Mouse (Mus musculus) MEL (cell line): ENCODE results near the gene Limk1.

ENCODE experiments used
- CTCF ChIP-seq, 3 experiments: IDR thresholded peaks in 2 of 3; conservative IDR thresholded peaks in 1 of 3; 2 replicates each; pipeline ENCODE4 v1.5.1; 2011 to 2012; ENCODE audit warnings: low read length in 3 of 3, low read depth in 2 of 3, mild to moderate bottlenecking in 2 of 3, improper control_type of control experiment in 1 of 3, inconsistent platforms in 1 of 3, mixed read lengths in 1 of 3, moderate library complexity in 1 of 3; ENCODE audit not compliant: control insufficient read depth in 1 of 3, insufficient read depth in 1 of 3, poor library complexity in 1 of 3, severe bottlenecking in 1 of 3
- EP300 ChIP-seq, 2 experiments: IDR thresholded peaks; 2 replicates each; pipeline ENCODE4 v1.6.1; 2011; ENCODE audit warnings: improper control_type of control experiment in 2 of 2, low read length in 2 of 2, low read depth in 1 of 2, mild to moderate bottlenecking in 1 of 2
- GABPA ChIP-seq: IDR thresholded peaks from 2 replicates; pipeline ENCODE4 v1.6.1; 2012; ENCODE audit warnings: low read depth, mild to moderate bottlenecking, inconsistent platforms, low read length, improper control_type of control experiment, moderate library complexity
- KAT2A ChIP-seq: conservative IDR thresholded peaks from 2 replicates; pipeline ENCODE4 v1.6.1; 2012; ENCODE audit warnings: low read depth, low read length, improper control_type of control experiment, inconsistent platforms
- MAX ChIP-seq: IDR thresholded peaks from 2 replicates; pipeline ENCODE4 v1.6.1; 2011; ENCODE audit warnings: low read length, improper control_type of control experiment
- MXI1 ChIP-seq: IDR thresholded peaks from 2 replicates; pipeline ENCODE4 v1.6.1; 2011; ENCODE audit warnings: mild to moderate bottlenecking, low read depth, low read length, improper control_type of control experiment
- POLR2A ChIP-seq, 2 experiments: IDR thresholded peaks; 2 replicates each; pipeline ENCODE4 v1.6.1; 2011 to 2012; ENCODE audit warnings: low read length in 2 of 2, mild to moderate bottlenecking in 2 of 2, control low read depth in 1 of 2, improper control_type of control experiment in 1 of 2, low read depth in 1 of 2, moderate library complexity in 1 of 2; ENCODE audit not compliant: control insufficient read depth in 1 of 2, insufficient read depth in 1 of 2, poor library complexity in 1 of 2
- SMC3 ChIP-seq: IDR thresholded peaks from 2 replicates; pipeline ENCODE4 v1.6.1; 2011; ENCODE audit warnings: low read depth, low read length, improper control_type of control experiment
- TCF12 ChIP-seq: IDR thresholded peaks from 2 replicates; pipeline ENCODE4 v1.6.1; 2014; ENCODE audit warnings: low read depth, mild to moderate bottlenecking, inconsistent platforms, low read length, improper control_type of control experiment, moderate library complexity
- UBTF ChIP-seq: IDR thresholded peaks from 2 replicates; pipeline ENCODE4 v1.6.1; 2012; ENCODE audit warnings: low read depth, mild to moderate bottlenecking, inconsistent platforms, low read length, improper control_type of control experiment, moderate library complexity, borderline replicate concordance; ENCODE audit not compliant: insufficient read depth
- USF2 ChIP-seq, 2 experiments: IDR thresholded peaks; 2 replicates each; pipeline ENCODE4 v1.6.1; 2011 to 2012; ENCODE audit warnings: improper control_type of control experiment in 2 of 2, low read length in 2 of 2, borderline replicate concordance in 1 of 2, inconsistent platforms in 1 of 2, low read depth in 1 of 2, mild to moderate bottlenecking in 1 of 2; ENCODE audit not compliant: insufficient read depth in 1 of 2
- ZMIZ1 ChIP-seq: IDR thresholded peaks from 2 replicates; pipeline ENCODE4 v1.6.1; 2012; ENCODE audit warnings: low read depth, mild to moderate bottlenecking, inconsistent platforms, low read length, improper control_type of control experiment, moderate library complexity

- TF ChIP-seq EP300 (IDR thresholded peaks at IDR 0.05; ENCODE audit: low read depth in 1 of 2, low read length in 2 of 2) (no peak), ZMIZ1 (no peak), SMC3 (no peak), POLR2A (IDR thresholded peaks at IDR 0.05; ENCODE audit: control insufficient read depth in 1 of 2, insufficient read depth in 1 of 2, low read depth in 1 of 2, low read length in 2 of 2, poor library complexity in 1 of 2) (no peak), USF2 (IDR thresholded peaks at IDR 0.05; ENCODE audit: borderline replicate concordance in 1 of 2, insufficient read depth in 1 of 2, low read depth in 1 of 2, low read length in 2 of 2) (no peak), CTCF (IDR thresholded peaks at IDR 0.05 in 2 of 3, conservative IDR thresholded peaks at IDR 0.05 in 1 of 3; ENCODE audit: control insufficient read depth in 1 of 3, insufficient read depth in 1 of 3, low read depth in 2 of 3, low read length in 3 of 3, poor library complexity in 1 of 3, severe bottlenecking in 1 of 3) (no peak), GABPA (no peak), UBTF (no peak), MAX (no peak), MXI1 (no peak), KAT2A (no peak), TCF12 (no peak)
These were observed 48.0 kb downstream of the Limk1 start for GRCm38 (mm10) chr5:134640371-134640770.
